Mouse (Mus musculus) spleen, adult 2 months (tissue): Measurements from ENCODE around the gene Reep6.

ENCODE experiments used
- CTCF ChIP-seq: fragments of 200-500 bp; IDR thresholded peaks from 2 replicates; pipeline ENCODE4 v1.5.1; 2011; ENCODE audit warnings: mild to moderate bottlenecking, inconsistent platforms; ENCODE audit not compliant: insufficient read depth, insufficient read length, insufficient replicate concordance; ENCODE audit errors: extremely low read depth
- POLR2A ChIP-seq: fragments of 200-500 bp; IDR thresholded peaks from 2 replicates; pipeline ENCODE4 v1.6.1; 2011; ENCODE audit warnings: low read depth, low read length, inconsistent platforms

GRCm38 (mm10) chr10:80336263-80336662 is 6.5 kb downstream of the Reep6 start:
- no peak for TF ChIP-seq CTCF
- no peak for TF ChIP-seq POLR2A
